Mouse (Mus musculus) MEL (cell line): ENCODE data around the gene Grik1. TPM values are rescaled to one million over a fixed set of nuclear protein-coding genes. Genes with fewer than 3 reads are reported as not detected.

Experiments
- DNase-seq: peaks from one replicate; pipeline ENCODE4 v3.0.0; 2011; ENCODE audit warnings: low read depth, low spot score
- H3K27ac ChIP-seq: 2 replicates; pipeline ENCODE4 v1.5.1; 2012; ENCODE audit warnings: low read depth, mild to moderate bottlenecking, control low read depth, low read length, moderate library complexity; ENCODE audit not compliant: control insufficient read depth
- H3K27me3 ChIP-seq, 2 experiments: fragments of 150-350 bp in 1 of 2; sonication (generic) in 1 of 2; 2 replicates each; pipeline ENCODE4 v1.6.1; 2012; ENCODE audit warnings: low read length in 2 of 2, mild to moderate bottlenecking in 2 of 2, improper control_type of control experiment in 1 of 2, moderate library complexity in 1 of 2; ENCODE audit not compliant: insufficient read depth in 2 of 2, control insufficient read depth in 1 of 2
- H3K36me3 ChIP-seq, 2 experiments: 2 replicates each; pipeline ENCODE4 v1.6.1; 2012 to 2014; ENCODE audit warnings: low read length in 2 of 2, improper control_type of control experiment in 1 of 2, inconsistent platforms in 1 of 2, mild to moderate bottlenecking in 1 of 2; ENCODE audit not compliant: insufficient read depth in 2 of 2, control insufficient read depth in 1 of 2
- H3K4me1 ChIP-seq, 2 experiments: fragments of 150-350 bp in 1 of 2; sonication (generic) in 1 of 2; 2 replicates each; pipeline ENCODE4 v1.6.1; 2012; ENCODE audit warnings: low read length in 2 of 2, improper control_type of control experiment in 1 of 2, mild to moderate bottlenecking in 1 of 2; ENCODE audit not compliant: insufficient read depth in 2 of 2, control insufficient read depth in 1 of 2
- H3K4me3 ChIP-seq, 2 experiments: fragments of 150-350 bp in 1 of 2; sonication (generic) in 1 of 2; 2 replicates each; pipeline ENCODE4 v1.5.1; 2012; ENCODE audit warnings: low read depth in 2 of 2, low read length in 2 of 2, mild to moderate bottlenecking in 2 of 2, moderate library complexity in 2 of 2, control low read depth in 1 of 2, improper control_type of control experiment in 1 of 2; ENCODE audit not compliant: control insufficient read depth in 1 of 2, insufficient read depth in 1 of 2
- H3K79me2 ChIP-seq: 2 replicates; pipeline ENCODE4 v1.6.1; 2012; ENCODE audit warnings: mild to moderate bottlenecking, low read length, moderate library complexity; ENCODE audit not compliant: control insufficient read depth, poor library complexity, insufficient read depth
- H3K9ac ChIP-seq: 2 replicates; pipeline ENCODE4 v1.6.1; 2012; ENCODE audit warnings: low read depth, mild to moderate bottlenecking, control low read depth, low read length, moderate library complexity; ENCODE audit not compliant: control insufficient read depth, poor library complexity, severe bottlenecking
- H3K9me3 ChIP-seq: fragments of 150-350 bp; sonication (generic); replicated peaks from 2 replicates; pipeline ENCODE4 v1.6.1; 2012; ENCODE audit warnings: mild to moderate bottlenecking, low read length, improper control_type of control experiment, moderate library complexity; ENCODE audit not compliant: insufficient read depth
- BHLHE40 ChIP-seq: IDR thresholded peaks from 2 replicates; pipeline ENCODE4 v1.6.1; 2012; ENCODE audit warnings: low read depth, mild to moderate bottlenecking, inconsistent platforms, low read length, improper control_type of control experiment, borderline replicate concordance
- CHD1 ChIP-seq: IDR thresholded peaks from 2 replicates; pipeline ENCODE4 v1.6.1; 2012; ENCODE audit warnings: low read depth, mild to moderate bottlenecking, inconsistent platforms, low read length, improper control_type of control experiment
- E2F4 ChIP-seq: IDR thresholded peaks from 2 replicates; pipeline ENCODE4 v1.6.1; 2011; ENCODE audit warnings: low read depth, low read length, improper control_type of control experiment, borderline replicate concordance
- EP300 ChIP-seq, 2 experiments: IDR thresholded peaks; 2 replicates each; pipeline ENCODE4 v1.6.1; 2011; ENCODE audit warnings: improper control_type of control experiment in 2 of 2, low read length in 2 of 2, low read depth in 1 of 2, mild to moderate bottlenecking in 1 of 2
- ETS1 ChIP-seq: IDR thresholded peaks from 2 replicates; pipeline ENCODE4 v1.6.1; 2012; ENCODE audit warnings: low read depth, mild to moderate bottlenecking, inconsistent platforms, low read length, improper control_type of control experiment, moderate library complexity
- GABPA ChIP-seq: IDR thresholded peaks from 2 replicates; pipeline ENCODE4 v1.6.1; 2012; ENCODE audit warnings: low read depth, mild to moderate bottlenecking, inconsistent platforms, low read length, improper control_type of control experiment, moderate library complexity
- JUND ChIP-seq: IDR thresholded peaks from 2 replicates; pipeline ENCODE4 v1.6.1; 2011; ENCODE audit warnings: low read depth, mild to moderate bottlenecking, improper control_type of control experiment, low read length
- KAT2A ChIP-seq: conservative IDR thresholded peaks from 2 replicates; pipeline ENCODE4 v1.6.1; 2012; ENCODE audit warnings: low read depth, low read length, improper control_type of control experiment, inconsistent platforms
- MAFK ChIP-seq: IDR thresholded peaks from 2 replicates; pipeline ENCODE4 v1.6.1; 2011; ENCODE audit warnings: low read depth, mild to moderate bottlenecking, low read length, improper control_type of control experiment, borderline replicate concordance
- MEF2A ChIP-seq: IDR thresholded peaks from 2 replicates; pipeline ENCODE4 v1.6.1; 2014; ENCODE audit warnings: low read depth, mild to moderate bottlenecking, inconsistent platforms, low read length, improper control_type of control experiment; ENCODE audit not compliant: poor library complexity, insufficient replicate concordance, severe bottlenecking; ENCODE audit errors: extremely low read depth
- MXI1 ChIP-seq: IDR thresholded peaks from 2 replicates; pipeline ENCODE4 v1.6.1; 2011; ENCODE audit warnings: mild to moderate bottlenecking, low read depth, low read length, improper control_type of control experiment
- MYC ChIP-seq: IDR thresholded peaks from 2 replicates; pipeline ENCODE4 v1.6.1; 2011; ENCODE audit warnings: low read depth, mild to moderate bottlenecking, low read length, improper control_type of control experiment, moderate library complexity
- NRF1 ChIP-seq: IDR thresholded peaks from 2 replicates; pipeline ENCODE4 v1.6.1; 2014; ENCODE audit warnings: low read depth, mild to moderate bottlenecking, inconsistent platforms, low read length, improper control_type of control experiment, moderate library complexity; ENCODE audit not compliant: poor library complexity, insufficient read depth, severe bottlenecking
- POLR2A ChIP-seq, 2 experiments: IDR thresholded peaks; 2 replicates each; pipeline ENCODE4 v1.6.1; 2011 to 2012; ENCODE audit warnings: low read length in 2 of 2, mild to moderate bottlenecking in 2 of 2, control low read depth in 1 of 2, improper control_type of control experiment in 1 of 2, low read depth in 1 of 2, moderate library complexity in 1 of 2; ENCODE audit not compliant: control insufficient read depth in 1 of 2, insufficient read depth in 1 of 2, poor library complexity in 1 of 2
- POLR2AphosphoS2 ChIP-seq: IDR thresholded peaks from 2 replicates; pipeline ENCODE4 v1.6.1; 2011; ENCODE audit warnings: low read length, improper control_type of control experiment
- POLR2AphosphoS5 ChIP-seq: IDR thresholded peaks from 2 replicates; pipeline ENCODE4 v1.6.1; 2012; ENCODE audit warnings: low read depth, borderline replicate concordance, mild to moderate bottlenecking, inconsistent platforms, low read length, moderate library complexity, mixed read lengths
- RCOR1 ChIP-seq: IDR thresholded peaks from 2 replicates; pipeline ENCODE4 v1.6.1; 2012; ENCODE audit warnings: low read depth, mild to moderate bottlenecking, inconsistent platforms, low read length, improper control_type of control experiment
- SIN3A ChIP-seq: IDR thresholded peaks from 2 replicates; pipeline ENCODE4 v1.6.1; 2012; ENCODE audit warnings: low read length, improper control_type of control experiment, inconsistent platforms
- TBP ChIP-seq: IDR thresholded peaks from 2 replicates; pipeline ENCODE4 v1.8.0; 2011; ENCODE audit warnings: low read depth, low read length, improper control_type of control experiment
- UBTF ChIP-seq: IDR thresholded peaks from 2 replicates; pipeline ENCODE4 v1.6.1; 2012; ENCODE audit warnings: low read depth, mild to moderate bottlenecking, inconsistent platforms, low read length, improper control_type of control experiment, moderate library complexity, borderline replicate concordance; ENCODE audit not compliant: insufficient read depth
- USF2 ChIP-seq, 2 experiments: IDR thresholded peaks; 2 replicates each; pipeline ENCODE4 v1.6.1; 2011 to 2012; ENCODE audit warnings: improper control_type of control experiment in 2 of 2, low read length in 2 of 2, borderline replicate concordance in 1 of 2, inconsistent platforms in 1 of 2, low read depth in 1 of 2, mild to moderate bottlenecking in 1 of 2; ENCODE audit not compliant: insufficient read depth in 1 of 2
- ZNF384 ChIP-seq: IDR thresholded peaks from 2 replicates; pipeline ENCODE4 v1.6.1; 2012; ENCODE audit warnings: low read depth, mild to moderate bottlenecking, inconsistent platforms, low read length, improper control_type of control experiment
- polyA plus RNA-seq, 2 experiments: library from polyadenylated mRNA; stranded (reverse) in 1 of 2; unstranded in 1 of 2; fragments of >175 nt in 1 of 2; fragments of >200 nt in 1 of 2; gene quantifications; 2 replicates each; pipeline versions ENCODE4 v1.2.1 to v1.2.4; 2012; ENCODE audit warnings: low replicate concordance in 2 of 2, low read depth in 1 of 2; ENCODE audit not compliant: insufficient read length in 2 of 2, insufficient read depth in 1 of 2, missing spikeins in 1 of 2
- total RNA-seq: library from RNA; depleted of rRNA; stranded (reverse); fragments of 300-350 nt; gene quantifications from 2 replicates; pipeline ENCODE4 v1.2.3, GENCODE M21; 2012

Gene Grik1
- total and polyA plus RNA-seq, 3 experiments, result not detected

- no peak for DNase-seq
- Histone ChIP-seq H3K9ac (no peak overlapping the region), H3K9me3 (no peaks in the 10 kb centered on the region), H3K27ac (no peak overlapping the region), H3K79me2 (no peaks in the 10 kb centered on the region), H3K27me3 (no peaks in the 10 kb centered on the region), H3K4me1 (no peaks in the 10 kb centered on the region), H3K36me3 (no peaks in the 10 kb centered on the region), H3K4me3 (no peak overlapping the region)
- TF ChIP-seq JUND (no peak), CHD1 (no peak), POLR2AphosphoS5 (no peak), EP300 (IDR thresholded peaks at IDR 0.05; ENCODE audit: low read depth in 1 of 2, low read length in 2 of 2) (no peak), USF2 (IDR thresholded peaks at IDR 0.05; ENCODE audit: borderline replicate concordance in 1 of 2, insufficient read depth in 1 of 2, low read depth in 1 of 2, low read length in 2 of 2) (no peak), NRF1 (no peak), SIN3A (no peak)
These were observed 355.4 kb downstream of the Grik1 start for GRCm38 (mm10) chr16:87934685-87935084.

- no peaks in the 10 kb centered on the region for H3K4me1 ChIP-seq
- TF ChIP-seq BHLHE40, result no peak
- no peak for TF ChIP-seq MEF2A
- no peak for TF ChIP-seq ETS1
- TF ChIP-seq GABPA, result no peak
- no peak for TF ChIP-seq POLR2AphosphoS2
- TF ChIP-seq RCOR1, result no peak
- no peak for TF ChIP-seq KAT2A
- no peak for TF ChIP-seq UBTF
- no peak for TF ChIP-seq POLR2A (IDR thresholded peaks at IDR 0.05; ENCODE audit: control insufficient read depth in 1 of 2, insufficient read depth in 1 of 2, low read depth in 1 of 2, low read length in 2 of 2, poor library complexity in 1 of 2)
- TF ChIP-seq MAFK, result no peak
- TF ChIP-seq E2F4, result no peak
- TF ChIP-seq MYC, result no peak
- no peak for TF ChIP-seq ZNF384
- no peak for TF ChIP-seq TBP
- TF ChIP-seq MXI1, result no peak
- no peaks in the 10 kb centered on the region for H3K36me3 ChIP-seq
- no peaks in the 10 kb centered on the region for H3K9me3 ChIP-seq
- no peak overlapping the region for H3K27ac ChIP-seq
- no peaks in the 10 kb centered on the region for H3K27me3 ChIP-seq
- no peak for DNase-seq
- no peak overlapping the region for H3K9ac ChIP-seq
- no peaks in the 10 kb centered on the region for H3K79me2 ChIP-seq
- no peak overlapping the region for H3K4me3 ChIP-seq
These were observed 358.7 kb downstream of the Grik1 start for GRCm38 (mm10) chr16:87931358-87931757.
